Mouse (Mus musculus): Measurements from ENCODE around the gene Cab39l.
"Not testable (repeated sequence)": the region's sequence is repeated elsewhere in the genome, so short reads cannot be mapped to it uniquely, and the experiment has no call there.

Gene Cab39l

GRCm38 (mm10) chr14:59440558-59441471, at the start of gene Cab39l, which contains the start of gene Setdb2:
Cab39l (plus strand) TSS chr14:59440972.
Setdb2 (minus strand) TSS chr14:59440884.
- DNase-seq (ENCODE audit: low spot score) = peak; percentile 87

DNA sequence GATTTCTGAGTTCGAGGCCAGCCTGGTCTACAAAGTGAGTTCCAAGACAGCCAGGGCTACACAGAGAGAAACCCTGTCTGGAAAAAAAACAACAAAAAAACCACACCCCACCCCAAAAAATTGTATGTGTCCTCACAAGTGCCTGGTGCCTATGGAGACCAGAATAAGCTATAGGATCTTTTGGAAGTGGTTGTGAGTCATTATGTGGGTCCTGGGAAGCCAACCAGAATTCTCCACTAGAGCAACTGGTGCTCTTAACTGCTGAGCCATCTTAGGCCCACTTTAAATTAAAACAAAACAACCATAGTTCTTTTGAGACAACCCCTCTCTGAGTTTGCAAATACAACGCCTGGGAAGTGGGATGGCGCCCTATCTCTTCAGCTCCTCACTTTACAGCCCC, 45.5 kb upstream of the Cab39l start, which contains the start of gene Phf11c:
Phf11c (minus strand) TSS at position 101 of the 400 bp plus-strand sequence.
- DNase-seq (ENCODE audit: low spot score) = no peak

GRCm38 (mm10) chr14:59396999-59397398, 43.8 kb upstream of the Cab39l start:
- DNase-seq (ENCODE audit: low spot score) = no peak

- DNase-seq (ENCODE audit: low spot score) = not testable (repeated sequence)
These were observed 25.8 kb upstream of the Cab39l start for GRCm38 (mm10) chr14:59414979-59415378.

DNA sequence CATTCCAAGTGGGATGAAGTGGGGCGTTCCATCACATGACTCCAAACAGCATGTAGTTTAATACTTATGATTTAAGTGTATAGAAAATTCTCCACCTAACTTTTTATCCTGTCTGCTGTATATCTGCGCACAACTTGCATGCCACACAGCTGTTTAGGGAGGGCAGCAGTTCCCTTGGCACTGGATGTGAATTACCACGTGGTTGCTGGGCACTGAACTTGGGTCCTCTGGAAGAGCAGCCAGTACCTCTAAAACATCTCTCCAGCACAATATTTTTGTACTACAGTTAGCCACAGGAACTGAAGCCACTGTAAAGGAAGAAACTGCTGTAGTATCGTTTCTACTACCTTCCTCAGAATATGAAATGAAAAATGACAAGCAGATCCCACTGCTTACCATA, 22.6 kb upstream of the Cab39l start:
- no peak for DNase-seq (ENCODE audit: low spot score)

DNA sequence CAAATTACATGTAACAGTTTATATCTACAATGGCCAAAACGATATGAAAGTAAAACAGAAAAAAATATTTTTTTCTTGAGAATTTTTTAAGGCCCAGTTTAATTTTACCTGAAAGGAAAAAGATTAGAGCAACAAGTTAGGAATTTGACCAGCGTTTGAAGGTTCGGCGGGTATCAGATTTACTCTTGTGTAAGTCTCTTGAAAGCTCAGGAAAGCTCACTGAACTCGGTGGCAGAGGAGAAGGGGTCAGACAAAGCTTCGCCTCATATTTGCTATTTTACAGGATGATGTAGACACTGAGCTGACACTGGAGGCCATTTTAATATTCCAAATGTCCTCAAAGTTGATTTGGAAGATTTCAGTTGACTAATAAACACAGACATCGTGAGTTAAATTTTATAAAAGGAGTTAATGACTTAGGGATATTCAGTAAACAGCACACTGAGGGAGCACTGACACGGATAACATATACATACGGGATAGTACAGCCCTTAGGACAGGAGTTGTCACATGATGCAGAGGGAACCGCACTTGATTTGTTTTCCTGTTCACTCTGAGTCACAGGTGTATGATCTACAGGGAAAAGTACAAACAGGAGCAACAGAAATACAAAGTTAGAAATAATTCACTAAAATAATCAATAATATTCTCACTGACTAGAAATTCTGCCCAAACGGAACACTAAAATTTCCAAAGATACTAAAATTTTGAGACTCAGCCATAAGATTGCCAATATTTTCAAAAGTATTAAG, 17.7 kb upstream of the Cab39l start:
- no peak for DNase-seq (ENCODE audit: low spot score)

DNA sequence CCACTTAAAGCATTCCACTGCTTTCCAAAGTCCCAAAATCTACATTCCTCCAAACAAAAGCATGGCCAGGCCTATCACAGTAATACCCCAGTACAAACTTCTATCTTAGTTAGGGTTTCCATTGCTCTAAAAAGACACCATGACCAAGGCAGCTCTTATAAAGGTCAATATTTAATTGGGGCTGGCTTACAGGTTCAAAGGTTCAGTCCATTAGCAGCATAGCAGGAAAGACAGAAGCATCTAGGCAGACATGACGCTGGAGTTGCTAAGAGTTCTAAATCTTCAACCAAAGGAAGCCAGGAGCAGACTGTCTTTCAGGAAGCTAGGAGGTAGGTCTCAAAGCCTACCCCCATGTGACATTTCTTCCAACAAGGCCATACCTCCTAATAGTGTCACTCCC, 10.2 kb upstream of the Cab39l start:
- DNase-seq (ENCODE audit: low spot score) = no peak

GRCm38 (mm10) chr14:59433902-59434301, 6.9 kb upstream of the Cab39l start:
- DNase-seq (ENCODE audit: low spot score) = no peak

- DNase-seq (ENCODE audit: low spot score) = no peak
These were observed 5.6 kb upstream of the Cab39l start for GRCm38 (mm10) chr14:59435206-59435605.

- DNase-seq (ENCODE audit: low spot score) = no peak
These were observed 3.4 kb upstream of the Cab39l start for GRCm38 (mm10) chr14:59437398-59437797.

- no peak for DNase-seq (ENCODE audit: low spot score)
These were observed 2.3 kb upstream of the Cab39l start for GRCm38 (mm10) chr14:59438505-59438904.

- no peak for DNase-seq (ENCODE audit: low spot score)
These were observed 733 bp upstream of the Cab39l start for GRCm38 (mm10) chr14:59440039-59440438.

- DNase-seq (ENCODE audit: low spot score) = no peak
These were observed 667 bp downstream of the Cab39l start for GRCm38 (mm10) chr14:59441472-59441805.

DNA sequence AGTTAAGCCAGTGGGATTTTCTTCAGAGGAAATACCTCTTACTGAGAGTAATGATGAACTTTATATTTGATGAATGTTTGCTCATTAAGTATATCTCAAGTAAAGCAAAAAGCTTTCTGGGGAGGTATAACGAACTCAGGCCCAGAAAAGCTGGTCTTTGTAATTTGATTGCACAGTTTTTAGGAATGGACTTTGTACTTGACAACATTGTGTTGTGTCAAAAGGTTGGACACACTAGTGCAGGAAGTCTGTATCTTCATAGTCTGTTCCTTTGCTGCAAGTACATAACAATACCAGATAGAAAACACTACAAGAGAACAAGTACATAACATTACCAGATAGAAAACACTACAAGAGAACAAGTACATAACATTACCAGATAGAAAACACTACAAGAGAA, 4.6 kb downstream of the Cab39l start:
- no peak for DNase-seq (ENCODE audit: low spot score)

DNA sequence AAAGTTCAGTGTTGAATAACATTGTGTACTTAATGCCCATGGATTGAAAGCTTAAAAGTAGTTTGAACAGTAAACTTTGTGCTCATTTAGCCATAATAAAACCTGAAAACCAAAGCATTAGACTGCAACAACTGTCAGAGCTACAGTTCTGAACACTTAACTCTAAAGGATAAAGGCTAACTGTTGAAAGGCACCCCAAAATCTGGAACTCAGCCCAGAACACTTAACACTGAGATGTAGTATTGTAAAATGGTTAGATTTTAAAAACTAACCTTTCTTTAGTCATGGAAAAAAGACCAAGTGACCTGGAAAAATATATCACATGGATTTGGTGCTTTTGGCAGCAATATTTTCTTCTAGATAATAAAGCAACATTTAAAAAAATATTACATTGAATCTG, 7.2 kb downstream of the Cab39l start:
- no peak for DNase-seq (ENCODE audit: low spot score)

- DNase-seq (ENCODE audit: low spot score) = no peak
These were observed 25.7 kb downstream of the Cab39l start for GRCm38 (mm10) chr14:59466503-59466902.

GRCm38 (mm10) chr14:59467798-59468197, 27.0 kb downstream of the Cab39l start:
- peak; percentile 22 for DNase-seq (ENCODE audit: low spot score)

DNA sequence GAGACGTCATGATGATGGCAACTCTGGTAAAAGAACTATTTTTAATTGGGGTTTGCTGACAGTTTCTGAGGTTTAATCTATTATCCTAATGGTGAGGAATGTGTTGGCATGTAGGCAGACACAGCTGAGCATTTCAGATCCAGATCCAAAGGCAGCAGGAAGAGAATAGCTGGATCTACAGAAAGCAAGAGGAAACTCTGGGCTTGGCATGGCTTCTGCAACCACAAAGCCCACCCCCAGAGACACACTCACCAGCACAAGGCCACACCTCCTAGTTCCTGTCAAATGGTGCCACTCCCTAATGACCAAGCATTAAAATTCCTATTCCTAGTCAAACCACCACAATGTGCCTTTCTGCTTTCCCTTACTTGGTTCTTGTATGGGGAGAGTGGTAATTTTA, 30.0 kb downstream of the Cab39l start:
- DNase-seq (ENCODE audit: low spot score) = no peak

GRCm38 (mm10) chr14:59478699-59479098, 37.9 kb downstream of the Cab39l start:
- DNase-seq (ENCODE audit: low spot score) = peak; percentile 20

- DNase-seq (ENCODE audit: low spot score) = no peak
These were observed 44.6 kb downstream of the Cab39l start for GRCm38 (mm10) chr14:59485247-59485810.

- DNase-seq (ENCODE audit: low spot score) = no peak
These were observed 51.6 kb downstream of the Cab39l start for GRCm38 (mm10) chr14:59492376-59492775.

DNA sequence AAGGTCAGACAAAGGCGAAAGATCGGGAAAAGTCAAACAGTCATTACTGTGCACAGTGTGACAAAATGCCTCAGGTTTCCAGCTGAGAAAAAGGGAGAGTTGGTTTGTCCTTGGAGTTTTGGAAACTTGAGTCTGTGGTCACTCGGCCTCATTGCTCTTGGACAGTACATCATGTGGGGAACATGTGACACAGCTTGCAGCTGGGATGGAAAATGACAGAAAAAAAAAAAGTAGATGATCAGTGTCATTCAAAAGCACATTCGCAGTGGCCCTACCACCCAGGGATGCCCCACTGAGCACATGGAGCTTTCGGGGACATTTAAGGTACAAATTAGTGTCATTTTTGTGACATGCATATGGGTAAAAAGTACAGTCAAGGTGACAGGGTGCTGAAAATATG, 57.2 kb downstream of the Cab39l start:
- DNase-seq (ENCODE audit: low spot score) = no peak

- no peak for DNase-seq (ENCODE audit: low spot score)
These were observed 64.1 kb downstream of the Cab39l start for GRCm38 (mm10) chr14:59504831-59505230.
